Mouse (Mus musculus) small intestine, adult 10 weeks (tissue): ENCODE measurements around the gene Mfrp. TPM values are rescaled to one million over a fixed set of nuclear protein-coding genes. Genes with fewer than 3 reads are reported as not detected.

Experiments used
- polyA plus RNA-seq: library from polyadenylated mRNA; stranded (reverse); fragments of 350-450 nt; fragmentation: Illumina TruSeq; extraction: RNeasy Lipid Tissue Mini Kit (QIAGEN cat#74804); gene quantifications from one replicate; pipeline ENCODE4 v1.2.3, GENCODE M21; 2014; ENCODE audit warnings: low replicate concordance

Gene Mfrp
- polyA plus RNA-seq = not detected

GRCm38 (mm10) chr9:44101490-44101889, at the start of gene Mfrp:
Gene Mfrp, plus strand, starts transcription at chr9:44101729.

GRCm38 (mm10) chr9:44066785-44067225, 34.7 kb upstream of the Mfrp start, which contains the start of gene Usp2:
Gene Usp2, plus strand, starts transcription at chr9:44067021.

GRCm38 (mm10) chr9:44107110-44107509, 5.6 kb downstream of the Mfrp start, which contains the start of gene C1qtnf5:
Gene C1qtnf5, plus strand, starts transcription at chr9:44107245.

GRCm38 (mm10) chr9:44113105-44113789, 11.7 kb downstream of the Mfrp start, which contains the start of the genes Gm49380 and Rnf26:
Gene Gm49380, minus strand, starts transcription at chr9:44113500.
Gene Rnf26, minus strand, starts transcription at chr9:44113517.

GRCm38 (mm10) chr9:44134101-44134850, 32.7 kb downstream of the Mfrp start, which contains the start of gene Mcam:
Gene Mcam, plus strand, starts transcription at chr9:44134469.

Other genes starting within 250 kb of the Mfrp start
- not detected for gene Thy1, start 58.3 kb upstream of the Mfrp start, polyA plus RNA-seq
- gene Usp2, start 34.7 kb upstream of the Mfrp start, polyA plus RNA-seq = 6.1 TPM
- gene C1qtnf5, start 5.5 kb downstream of the Mfrp start, polyA plus RNA-seq = not detected
- gene Gm49380, start 11.8 kb downstream of the Mfrp start, polyA plus RNA-seq = not detected
- gene Rnf26, start 11.8 kb downstream of the Mfrp start, polyA plus RNA-seq = 0.45 TPM
- 3.6 TPM for gene Mcam, start 32.7 kb downstream of the Mfrp start, polyA plus RNA-seq
- gene Cbl, start 132.3 kb downstream of the Mfrp start, polyA plus RNA-seq = 39.1 TPM
- gene Ccdc153, start 138.9 kb downstream of the Mfrp start, polyA plus RNA-seq = not detected
- gene Pdzd3, start 149.7 kb downstream of the Mfrp start, polyA plus RNA-seq = 2.2 TPM
- not detected for gene Nlrx1, start 166.9 kb downstream of the Mfrp start, polyA plus RNA-seq
- not detected for gene Abcg4, start 186.9 kb downstream of the Mfrp start, polyA plus RNA-seq
- gene Hinfp, start 203.9 kb downstream of the Mfrp start, polyA plus RNA-seq = 18.5 TPM
- gene C2cd2l, start 218.6 kb downstream of the Mfrp start, polyA plus RNA-seq = 6.6 TPM
- 7.8 TPM for gene Dpagt1, start 224.3 kb downstream of the Mfrp start, polyA plus RNA-seq
- gene H2afx, start 233.0 kb downstream of the Mfrp start, polyA plus RNA-seq = 4.3 TPM
- gene Hmbs, start 242.5 kb downstream of the Mfrp start, polyA plus RNA-seq = 18.0 TPM